Mouse (Mus musculus) lung, embryonic 14.5 days (tissue): Measurements from ENCODE around the gene Nfatc2. TPM values are rescaled to one million over a fixed set of nuclear protein-coding genes. Genes with fewer than 3 reads are reported as not detected.

Experiments used
- ATAC-seq: fragments of 200-750 bp; cut with Nextera tagmentation; 2 replicates; pipeline ENCODE4 v1.8.0; 2017; ENCODE audit warnings: mild to moderate bottlenecking, moderate TSS enrichment, moderate library complexity; ENCODE audit not compliant: insufficient read depth
- DNase-seq: peaks from one replicate; pipeline ENCODE4 v3.0.0-alpha.2; 2015
- H3K27ac ChIP-seq: fragments of 300-500 bp; sonication (generic); 2 replicates; pipeline ENCODE4 v1.5.1; 2014; ENCODE audit warnings: low read depth, mild to moderate bottlenecking, moderate library complexity
- H3K27me3 ChIP-seq: fragments of 300-500 bp; sonication (generic); 2 replicates; pipeline ENCODE4 v1.6.1; 2014; ENCODE audit warnings: low read length, control low read depth; ENCODE audit not compliant: insufficient read depth
- H3K36me3 ChIP-seq: fragments of 300-500 bp; sonication (generic); 2 replicates; pipeline ENCODE4 v1.6.1; 2014; ENCODE audit warnings: control low read depth; ENCODE audit not compliant: insufficient read depth
- H3K4me1 ChIP-seq: fragments of 300-500 bp; sonication (generic); 2 replicates; pipeline ENCODE4 v1.6.1; 2014; ENCODE audit warnings: antibody characterized with exemption, control low read depth; ENCODE audit not compliant: insufficient read depth
- H3K4me2 ChIP-seq: fragments of 300-500 bp; sonication (generic); 2 replicates; pipeline ENCODE4 v1.6.1; 2014; ENCODE audit warnings: mild to moderate bottlenecking
- H3K4me3 ChIP-seq: fragments of 300-500 bp; sonication (generic); 2 replicates; pipeline ENCODE4 v1.5.1; 2014; ENCODE audit warnings: low read depth, low read length
- H3K9ac ChIP-seq: fragments of 300-500 bp; sonication (generic); 2 replicates; pipeline ENCODE4 v1.6.1; 2014
- H3K9me3 ChIP-seq: fragments of 300-500 bp; sonication (generic); 2 replicates; pipeline ENCODE4 v1.6.1; 2016; ENCODE audit warnings: low read depth, low read length, control low read depth
- CTCF ChIP-seq: IDR thresholded peaks from 2 replicates; pipeline ENCODE4 v1.5.1; 2016; ENCODE audit warnings: antibody characterized with exemption, low read depth
- WGBS: fragments of 180-500 bp; shearing (Covaris S2); extraction: QIAGEN DNeasy Blood & Tissue Kit; methylation state at CpG from one replicate; pipeline ENCODE4 v1.1.7; 2014; 5-methylcytosine and 5-hydroxymethylcytosine counted together
- polyA plus RNA-seq: library from polyadenylated mRNA; unstranded; fragments of >200 nt; fragmentation: Nextera tagmentation; extraction: Ambion mirVana; gene quantifications from 2 replicates; pipeline ENCODE4 v1.2.1, GENCODE M21; 2014

Nfatc2 gene
- polyA plus RNA-seq, 1 experiment from 2014 or later: 2.3 TPM

- WGBS: 68% methylated on average over 6 of the region's 6 CpGs
- TF ChIP-seq CTCF: no peak
- Histone ChIP-seq H3K4me1 (peaks cover 9% of the 10 kb centered on the region), H3K9ac (no peak overlapping the region), H3K36me3 (no peaks in the 10 kb centered on the region), H3K4me2 (no peak overlapping the region), H3K27ac (no peak overlapping the region), H3K27me3 (peaks cover 14% of the 10 kb centered on the region), H3K4me3 (no peak overlapping the region), H3K9me3 (no peaks in the 10 kb centered on the region)
- DNase-seq (no peak), ATAC-seq (no peak)
Measured at GRCm38 (mm10) chr2:168584857-168585256, 16.6 kb downstream of the Nfatc2 start.

DNA sequence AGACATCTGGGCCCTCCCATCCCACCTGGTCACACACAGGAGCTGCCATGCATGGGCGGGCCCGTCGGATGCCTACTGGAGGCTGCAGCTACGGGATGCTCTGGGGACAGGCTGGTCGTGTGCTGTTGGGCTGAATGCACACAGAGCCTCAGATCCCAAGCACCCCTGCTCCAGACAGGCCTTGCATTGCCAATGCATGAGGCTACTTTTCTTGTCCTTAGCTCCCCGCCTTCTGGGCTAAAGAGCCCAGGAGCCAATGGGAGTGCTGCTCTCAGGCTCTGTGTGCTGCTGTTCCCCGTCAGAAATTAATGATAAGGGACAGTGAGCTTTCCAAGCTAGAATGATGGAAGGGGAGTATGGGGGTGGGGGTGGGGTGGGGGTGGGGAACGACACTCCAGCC, 17.0 kb downstream of the Nfatc2 start:
- Histone ChIP-seq H3K9me3 (no peaks in the 10 kb centered on the region), H3K36me3 (no peaks in the 10 kb centered on the region), H3K9ac (no peak overlapping the region), H3K4me1 (peaks cover 12% of the 10 kb centered on the region), H3K27me3 (peaks cover 10% of the 10 kb centered on the region), H3K4me3 (no peak overlapping the region), H3K4me2 (no peak overlapping the region), H3K27ac (no peak overlapping the region)
- TF ChIP-seq CTCF: no peak
- WGBS: 62% methylated on average over 8 of the region's 8 CpGs
- DNase-seq (no peak), ATAC-seq (no peak)

- no peak for TF ChIP-seq CTCF
- no peak overlapping the region for H3K27ac ChIP-seq
- ATAC-seq (no peak), DNase-seq (no peak)
- peaks cover 22% of the 10 kb centered on the region for H3K4me1 ChIP-seq
- no peaks in the 10 kb centered on the region for H3K9me3 ChIP-seq
- no peaks in the 10 kb centered on the region for H3K36me3 ChIP-seq
- H3K9ac ChIP-seq: no peak overlapping the region
- H3K27me3 ChIP-seq: no peaks in the 10 kb centered on the region
- WGBS: 58% methylated on average over 5 of the region's 5 CpGs
- no peak overlapping the region for H3K4me2 ChIP-seq
- H3K4me3 ChIP-seq: no peak overlapping the region
Measured at GRCm38 (mm10) chr2:168583084-168583483, 18.4 kb downstream of the Nfatc2 start.

- Histone ChIP-seq H3K9me3 (no peaks in the 10 kb centered on the region), H3K27me3 (no peaks in the 10 kb centered on the region), H3K27ac (no peak overlapping the region), H3K9ac (no peak overlapping the region), H3K4me3 (no peak overlapping the region), H3K4me2 (no peak overlapping the region), H3K36me3 (no peaks in the 10 kb centered on the region), H3K4me1 (peaks cover 27% of the 10 kb centered on the region)
- TF ChIP-seq CTCF: no peak
- 57% methylated on average over 6 of the region's 6 CpGs for WGBS
- DNase-seq: no peak
- no peak for ATAC-seq
Measured at GRCm38 (mm10) chr2:168581207-168581854, 20.1 kb downstream of the Nfatc2 start.

GRCm38 (mm10) chr2:168580295-168580915, 21.1 kb downstream of the Nfatc2 start:
- H3K4me3 ChIP-seq: no peak overlapping the region
- DNase-seq (peak; percentile 51), ATAC-seq (no peak)
- H3K4me1 ChIP-seq: peaks cover 29% of the 10 kb centered on the region
- peak overlapping the region; percentile 40 for H3K4me2 ChIP-seq
- H3K27me3 ChIP-seq: no peaks in the 10 kb centered on the region
- WGBS: 44% methylated on average over 22 of the region's 22 CpGs
- TF ChIP-seq CTCF: no peak
- no peak overlapping the region for H3K27ac ChIP-seq
- no peaks in the 10 kb centered on the region for H3K9me3 ChIP-seq
- H3K9ac ChIP-seq: peak overlapping the region; percentile 23; the same call in 1 of the 2 replicates
- H3K36me3 ChIP-seq: no peaks in the 10 kb centered on the region

DNA sequence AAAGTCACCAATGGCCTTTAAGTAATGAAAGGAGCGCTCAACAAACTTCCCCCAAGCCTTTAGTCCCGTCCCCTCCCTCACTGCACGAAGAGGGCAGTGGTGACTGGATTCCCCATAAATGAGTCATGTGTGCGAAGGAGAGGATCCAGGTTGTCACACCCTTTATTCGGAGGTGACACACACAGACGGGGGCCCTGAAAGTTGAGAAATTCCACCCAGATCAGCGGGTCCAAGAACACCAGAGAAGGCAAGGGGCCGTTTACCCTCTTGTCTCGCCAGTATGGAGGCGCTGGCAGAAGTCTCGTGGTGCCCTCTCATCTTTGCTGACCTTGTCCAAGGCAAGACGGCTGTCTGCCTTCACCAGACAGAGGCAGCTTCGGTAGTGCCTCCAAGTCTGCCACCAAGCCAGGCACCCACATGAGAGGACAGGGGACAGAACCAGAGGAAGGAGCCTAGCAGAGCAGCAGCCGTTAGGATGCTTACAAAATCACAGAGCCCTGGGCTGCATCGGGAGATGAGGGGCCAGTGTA, 21.8 kb downstream of the Nfatc2 start:
- Histone ChIP-seq H3K4me1 (peaks cover 30% of the 10 kb centered on the region), H3K9ac (no peak overlapping the region), H3K27me3 (no peaks in the 10 kb centered on the region), H3K4me2 (no peak overlapping the region), H3K9me3 (no peaks in the 10 kb centered on the region), H3K27ac (no peak overlapping the region; the same call in 1 of the 2 replicates), H3K36me3 (no peaks in the 10 kb centered on the region), H3K4me3 (no peak overlapping the region)
- no peak for ATAC-seq
- WGBS: 57% methylated on average over 15 of the region's 15 CpGs
- no peak for DNase-seq
- no peak for TF ChIP-seq CTCF

GRCm38 (mm10) chr2:168579109-168579508, 22.3 kb downstream of the Nfatc2 start:
- H3K27me3 ChIP-seq: no peaks in the 10 kb centered on the region
- no peak overlapping the region for H3K4me3 ChIP-seq
- no peak for ATAC-seq
- 71% methylated on average over 3 of the region's 3 CpGs for WGBS
- no peaks in the 10 kb centered on the region for H3K36me3 ChIP-seq
- H3K4me2 ChIP-seq: no peak overlapping the region
- TF ChIP-seq CTCF: no peak
- H3K4me1 ChIP-seq: peaks cover 30% of the 10 kb centered on the region
- H3K9me3 ChIP-seq: no peaks in the 10 kb centered on the region
- no peak overlapping the region for H3K27ac ChIP-seq
- no peak overlapping the region for H3K9ac ChIP-seq
- no peak for DNase-seq
